Mouse (Mus musculus) left cerebral cortex, postnatal 36 days (tissue): ENCODE measurements around the gene Kank4. TPM values are rescaled to one million over a fixed set of nuclear protein-coding genes. Genes with fewer than 3 reads are reported as not detected.
A peak's percentile ranks its signal among the peaks of the same experiment; 100 is the strongest.
"Not testable (repeated sequence)": the region's sequence is repeated elsewhere in the genome, so short reads cannot be mapped to it uniquely, and the experiment has no call there.

Experiments used
- DNase-seq, 2 experiments: peaks; one replicate each; pipeline ENCODE4 v3.0.0; 2021 to 2022; ENCODE audit warnings: low spot score in 2 of 2, mixed read lengths in 1 of 2
- intact Hi-C: fragments of 180-260 bp; cut with DNase I; formaldehyde crosslinking; loops from one replicate; pipeline ENCODE4 v1.15.1; 2025
- total RNA-seq, 2 experiments: library from RNA; stranded (reverse); gene quantifications; 2 replicates each; pipeline ENCODE4 v1.2.3; 2021

Kank4 gene
- total RNA-seq, 2 experiments from 2014 or later = 2.3 to 2.8 TPM

- no peak for DNase-seq
- intact Hi-C loops = no loop called here
Measured at GRCm38 (mm10) chr4:98836519-98836918, 19.2 kb upstream of the Kank4 start.

DNA sequence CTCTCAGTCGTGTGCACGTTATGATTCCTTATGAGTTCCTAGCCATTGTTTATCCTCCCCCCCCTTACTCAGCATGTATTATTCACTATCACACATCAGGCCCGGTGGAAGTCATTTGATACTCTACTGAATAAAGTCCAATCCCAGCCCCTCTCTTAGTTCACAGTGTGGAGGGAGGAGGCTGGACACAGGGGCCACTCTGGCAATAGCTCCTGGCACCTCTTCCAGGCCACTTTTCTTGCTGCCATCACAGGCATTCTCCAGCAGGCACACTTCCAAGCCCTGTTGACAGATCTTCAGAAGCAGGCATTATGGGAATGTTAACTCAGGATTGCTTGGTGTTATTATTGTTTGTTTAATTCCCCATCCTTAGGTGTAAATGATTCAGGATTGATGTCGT, 17.4 kb upstream of the Kank4 start:
- DNase-seq = no peak
- intact Hi-C loops = no loop called here

DNA sequence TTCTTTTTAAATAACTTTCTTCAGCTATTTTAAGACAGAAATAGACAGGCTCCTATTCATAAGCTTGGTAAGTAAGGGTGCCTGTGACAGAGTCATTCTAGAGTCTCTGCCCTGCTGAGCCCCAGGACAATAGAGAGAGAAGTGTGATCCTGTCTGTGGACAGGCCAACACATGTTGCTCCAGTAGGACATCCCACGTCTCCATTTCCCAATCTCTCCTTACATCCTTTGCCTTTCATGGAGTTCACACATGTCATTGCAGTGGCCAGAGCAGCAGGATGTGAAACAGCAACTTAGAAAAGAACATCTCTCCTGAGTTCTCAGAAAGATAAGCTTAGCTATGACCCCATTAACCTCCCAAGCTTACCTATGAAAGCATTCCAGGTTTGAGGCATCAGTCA, 14.4 kb upstream of the Kank4 start:
- no peak for DNase-seq
- intact Hi-C loops = no loop called here

DNA sequence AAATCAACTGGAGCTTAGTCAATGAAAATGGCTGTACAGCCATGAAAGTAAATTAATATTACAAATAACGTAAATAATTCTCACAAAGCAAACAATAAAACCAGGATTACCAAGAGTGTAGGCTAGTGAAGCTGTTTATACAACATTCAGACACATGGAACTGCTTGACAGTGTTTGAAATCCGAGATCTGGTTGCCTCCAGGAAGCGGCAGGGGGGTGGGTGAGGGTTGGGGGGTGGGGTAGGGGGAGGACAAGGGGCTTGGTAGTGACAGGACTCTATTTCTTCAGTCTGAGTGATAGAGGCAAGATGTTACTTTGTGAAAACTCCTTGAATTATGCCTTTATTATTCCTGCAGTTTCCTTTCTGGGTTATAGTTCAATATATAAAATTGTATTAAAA, 9.4 kb upstream of the Kank4 start:
- DNase-seq = no peak
- intact Hi-C loops = no loop called here

DNA sequence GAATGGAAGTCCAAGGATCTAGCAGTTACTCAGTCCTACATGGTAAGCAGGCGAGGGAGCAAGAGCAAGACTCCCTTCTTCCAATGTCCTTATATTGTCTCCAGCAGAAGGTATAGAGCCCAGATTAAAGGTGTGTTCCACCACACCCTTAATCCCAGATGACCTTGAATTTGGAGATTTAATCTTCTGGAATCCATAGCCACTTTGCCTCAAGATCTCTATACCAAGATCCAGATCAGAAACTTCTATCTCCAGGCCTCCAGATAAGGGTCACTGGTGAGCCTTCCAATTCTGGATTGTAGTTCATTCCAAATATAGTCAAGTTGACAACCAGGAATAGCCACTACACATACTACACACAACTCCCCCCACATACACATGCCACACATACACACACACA, 6.4 kb upstream of the Kank4 start, which contains the start of gene I0C0044D17Rik:
TSS of gene I0C0044D17Rik (minus strand) at position 101 of the 400 bp plus-strand sequence.
- DNase-seq, intact Hi-C loops: not testable (repeated sequence)

DNA sequence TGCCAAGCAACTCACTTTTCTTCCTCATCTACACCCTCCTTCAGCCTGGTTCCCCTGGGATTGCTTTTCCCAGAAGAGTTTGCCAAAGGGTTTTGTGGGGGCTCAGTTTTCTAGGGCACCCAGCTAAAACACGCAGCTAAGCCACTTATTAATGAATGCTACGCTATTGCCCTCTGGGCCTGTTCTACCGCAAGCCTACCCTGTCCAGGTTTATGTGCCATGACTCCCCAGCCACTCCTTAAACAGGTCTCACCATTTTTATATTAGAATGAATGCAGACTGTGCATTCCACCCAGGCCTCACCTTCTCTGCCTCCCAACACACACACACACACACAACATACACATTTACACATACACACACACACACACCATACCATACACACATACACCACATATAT, 5.7 kb upstream of the Kank4 start:
- no peak for DNase-seq
- intact Hi-C loops = no loop called here

DNA sequence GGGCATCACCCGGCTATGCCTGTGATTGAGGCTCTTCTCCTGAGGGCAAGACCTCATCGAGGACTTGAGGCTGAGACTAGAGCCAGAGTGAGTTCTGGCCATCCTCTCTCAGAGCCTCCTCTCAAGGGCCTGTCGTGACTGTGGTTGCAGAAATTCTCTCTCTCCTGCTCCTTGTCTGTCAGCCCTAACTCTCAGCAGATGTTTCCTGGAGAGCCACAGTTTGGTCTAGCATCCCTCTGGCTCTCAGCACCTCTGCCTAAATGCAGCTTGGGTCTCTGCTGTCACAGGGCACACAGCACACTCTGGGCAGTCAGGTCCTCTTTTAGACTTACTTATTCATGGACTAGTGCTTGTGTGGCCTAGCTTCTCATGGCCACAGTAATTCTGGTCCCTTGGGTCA, 5.1 kb upstream of the Kank4 start:
- DNase-seq = no peak
- intact Hi-C loops = no loop called here

DNA sequence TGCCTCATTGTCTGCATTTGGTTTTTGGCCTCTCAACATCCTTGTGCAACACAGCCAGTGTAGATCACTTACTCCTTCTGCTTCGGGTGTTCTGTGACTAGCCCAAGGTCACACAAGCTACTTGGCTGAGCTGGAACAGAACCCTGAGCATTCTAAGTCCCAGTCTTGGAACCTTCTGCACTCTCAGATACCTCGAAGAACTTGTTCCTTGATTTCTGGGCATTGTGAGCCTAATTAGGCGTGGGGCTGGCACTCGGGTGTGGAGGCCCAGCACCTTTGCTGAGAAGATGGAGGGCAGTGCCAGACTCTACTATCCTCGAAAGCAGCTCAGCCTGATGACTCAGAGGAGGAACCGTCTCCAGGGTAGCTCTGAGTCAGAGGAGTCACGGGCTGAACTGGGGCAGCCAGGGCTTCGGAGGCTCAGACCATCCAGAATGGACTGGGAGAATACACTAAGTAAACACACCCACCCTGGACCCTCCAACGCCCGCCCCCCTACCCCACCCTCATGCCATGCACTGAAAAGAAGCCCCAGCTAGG, 1.9 kb upstream of the Kank4 start:
- intact Hi-C loops = no loop called here
- no peak for DNase-seq

- intact Hi-C loops = no loop called here
- DNase-seq = no peak
Measured at GRCm38 (mm10) chr4:98816807-98817183, 542 bp downstream of the Kank4 start.

DNA sequence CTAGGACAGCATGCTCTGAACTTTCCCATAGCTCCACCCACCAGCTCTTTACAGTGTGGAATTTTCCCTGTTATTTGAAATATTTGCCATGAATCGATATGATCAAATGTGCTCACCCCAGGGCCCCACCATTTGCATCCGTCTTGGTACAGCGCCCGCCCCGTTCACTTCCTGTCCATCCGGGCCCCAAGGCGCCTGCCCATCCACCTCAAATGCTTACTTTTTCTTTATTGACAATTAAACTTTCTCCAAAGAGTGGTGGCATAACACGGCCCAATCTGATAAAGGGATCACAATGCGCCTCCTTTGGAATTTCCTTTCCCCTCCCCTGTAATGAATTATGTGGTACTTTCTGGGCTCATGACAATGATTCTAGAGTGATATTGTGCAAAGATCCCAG, 11.0 kb downstream of the Kank4 start:
- intact Hi-C loops = no loop called here
- no peak for DNase-seq

DNA sequence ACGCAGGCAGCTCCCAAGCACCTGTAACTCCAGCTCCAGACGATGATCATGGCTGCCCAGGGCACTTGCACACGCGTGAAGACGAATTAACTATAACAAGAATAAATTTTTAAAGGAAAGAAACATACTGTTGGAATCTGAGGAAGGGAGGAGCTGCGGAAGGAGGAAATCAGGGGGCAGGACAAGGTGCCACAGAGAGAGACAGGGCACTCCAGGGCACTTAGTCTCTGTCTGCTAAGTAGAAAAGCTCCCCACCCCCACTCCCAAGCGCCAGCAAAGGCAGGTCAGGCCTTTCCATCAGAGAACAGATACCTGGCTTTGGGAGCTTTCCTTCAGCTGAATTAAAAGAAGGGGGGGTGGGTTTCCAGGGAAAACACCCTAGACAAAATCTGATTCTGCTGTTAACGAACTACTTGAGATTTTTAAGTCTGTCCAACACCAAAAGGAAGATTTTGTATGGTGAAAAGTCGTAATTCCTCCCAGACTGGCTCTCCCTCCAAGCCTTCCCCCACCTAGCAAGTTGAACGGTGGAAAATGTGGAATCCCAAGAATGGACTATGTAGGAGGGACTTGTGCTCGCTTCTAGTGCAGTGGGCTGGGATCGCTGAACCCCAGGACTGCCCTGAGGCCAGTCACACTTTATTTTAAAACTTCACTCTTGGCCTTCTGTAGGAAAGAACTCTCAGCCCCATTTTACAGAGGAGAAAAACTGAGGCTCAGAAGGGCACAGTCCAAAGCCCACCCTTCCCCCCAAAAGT, 11.9 kb downstream of the Kank4 start:
- no peak for DNase-seq
- intact Hi-C loops = no loop called here

- intact Hi-C loops = no loop called here
Measured at GRCm38 (mm10) chr4:98804476-98805134, 12.7 kb downstream of the Kank4 start.

GRCm38 (mm10) chr4:98801775-98802174, 15.6 kb downstream of the Kank4 start:
- DNase-seq = no peak
- intact Hi-C loops = no loop called here

More at GRCm38 (mm10) chr4:98804476-98805134, 12.7 kb downstream of the Kank4 start:
- no peak for DNase-seq

- intact Hi-C loops = no loop called here
- no peak for DNase-seq
Measured at GRCm38 (mm10) chr4:98800824-98801223, 16.5 kb downstream of the Kank4 start.

- DNase-seq = peak in 1 of 2 experiments; percentile 10
- intact Hi-C loops = no loop called here
Measured at GRCm38 (mm10) chr4:98796591-98797341, 20.6 kb downstream of the Kank4 start.

DNA sequence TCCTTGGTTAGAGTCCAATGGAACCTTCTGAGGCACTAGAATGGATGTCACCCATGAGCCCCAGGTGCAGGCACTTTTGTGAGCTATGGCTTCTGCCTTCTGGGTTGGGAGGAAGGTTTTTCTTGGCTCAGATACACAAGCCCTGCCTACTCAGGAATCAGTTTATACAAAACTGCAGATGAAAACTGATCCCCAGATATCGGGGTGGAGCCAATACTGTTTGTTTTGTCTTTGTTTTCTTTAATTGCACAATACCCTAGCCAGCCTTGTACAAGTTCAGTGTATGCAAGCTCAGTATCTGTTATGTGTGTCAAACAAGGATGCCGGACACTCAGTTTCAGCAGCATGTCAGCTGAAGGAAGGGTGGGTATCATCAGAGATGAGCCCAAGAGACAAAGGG, 22.1 kb downstream of the Kank4 start:
- DNase-seq = no peak
- intact Hi-C loops = no loop called here

GRCm38 (mm10) chr4:98793486-98793885, 23.9 kb downstream of the Kank4 start:
- DNase-seq = no peak
- intact Hi-C loops = no loop called here

DNA sequence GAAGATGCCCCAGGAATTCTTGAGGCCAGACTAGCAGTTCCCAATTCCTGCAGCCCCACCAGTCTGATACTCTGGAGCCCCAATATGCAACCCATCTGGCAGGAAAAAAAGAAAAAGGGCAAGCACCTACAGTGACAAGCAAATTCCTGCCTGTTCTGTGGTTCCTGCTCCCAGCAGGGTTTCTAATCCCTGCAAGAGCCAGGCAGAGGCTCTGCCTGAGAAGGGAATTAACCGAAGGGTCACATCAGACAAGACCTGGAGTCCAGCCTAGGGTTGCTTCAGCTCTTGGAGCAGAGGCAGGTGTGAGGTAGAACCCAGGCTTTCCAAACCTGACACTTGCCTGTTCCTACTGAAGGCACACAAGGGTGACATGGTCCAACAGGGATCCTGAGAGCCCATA, 26.6 kb downstream of the Kank4 start:
- no peak for DNase-seq
- intact Hi-C loops = no loop called here

- no peak for DNase-seq
- intact Hi-C loops = no loop called here
Measured at GRCm38 (mm10) chr4:98789861-98790311, 27.5 kb downstream of the Kank4 start.

GRCm38 (mm10) chr4:98789133-98789765, 28.1 kb downstream of the Kank4 start:
- intact Hi-C loops = no loop called here
- DNase-seq = no peak
